Mouse (Mus musculus): Measurements from ENCODE around the gene Ubap2l.

The Ubap2l gene

DNA sequence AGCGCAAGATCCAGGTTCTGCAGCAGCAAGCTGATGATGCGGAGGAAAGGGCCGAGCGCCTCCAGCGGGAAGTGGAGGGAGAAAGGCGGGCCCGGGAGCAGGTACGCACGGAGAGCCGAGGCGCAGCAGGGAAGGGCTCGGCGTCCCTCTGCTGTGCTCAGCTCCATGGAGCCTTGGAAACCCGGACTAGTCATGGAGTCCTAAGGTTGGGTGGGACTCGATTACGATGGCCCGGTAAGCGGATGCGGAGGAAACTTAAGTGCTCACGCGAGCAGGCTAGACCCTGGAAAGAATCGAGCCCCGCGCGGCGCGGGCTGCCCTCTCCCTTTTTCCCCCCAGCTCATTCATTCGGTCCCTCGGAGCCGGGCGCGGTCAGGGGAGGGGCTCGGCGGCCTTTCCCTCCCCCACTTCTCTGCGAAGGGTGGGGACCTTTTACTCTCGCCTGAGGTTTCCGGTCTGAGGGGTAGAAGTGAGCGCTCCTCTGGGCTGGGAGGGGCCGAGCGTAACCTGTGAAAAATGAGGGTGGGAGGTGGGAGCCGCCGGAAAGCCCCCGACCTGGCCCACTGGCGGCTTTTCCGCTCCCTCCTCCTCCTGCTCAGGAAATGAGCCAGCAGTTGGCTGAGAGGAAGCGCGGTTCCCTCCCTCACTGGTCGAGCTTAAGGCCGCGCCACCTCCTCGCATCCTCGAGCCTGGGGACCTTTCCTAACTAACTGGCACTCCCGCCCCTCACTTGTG, 27.5 kb upstream of the Ubap2l start:
- POLR2A ChIA-PET = interaction anchor here (0.5 to 15.3 kb wide), 80 partner anchors 9 to 1804 kb away, joined by 3 to 400 read pairs (median 4); partner anchors contain the start of genes Hax1 (in 3 of the 4), Nup210l (in 3 of the 4), 4933434E20Rik (in 2 of the 4) and Gatad2b (in 2 of the 4)
- CTCF ChIA-PET = interaction anchor here in 2 of 4 experiments (0.6 to 3.7 kb wide), 13 partner anchors 8 to 577 kb away, joined by 3 to 21 read pairs (median 4); partner anchors contain the start of genes Atp8b2 (in 1 of the 2), Hax1 (in 1 of the 2) and Il6ra (in 1 of the 2)

DNA sequence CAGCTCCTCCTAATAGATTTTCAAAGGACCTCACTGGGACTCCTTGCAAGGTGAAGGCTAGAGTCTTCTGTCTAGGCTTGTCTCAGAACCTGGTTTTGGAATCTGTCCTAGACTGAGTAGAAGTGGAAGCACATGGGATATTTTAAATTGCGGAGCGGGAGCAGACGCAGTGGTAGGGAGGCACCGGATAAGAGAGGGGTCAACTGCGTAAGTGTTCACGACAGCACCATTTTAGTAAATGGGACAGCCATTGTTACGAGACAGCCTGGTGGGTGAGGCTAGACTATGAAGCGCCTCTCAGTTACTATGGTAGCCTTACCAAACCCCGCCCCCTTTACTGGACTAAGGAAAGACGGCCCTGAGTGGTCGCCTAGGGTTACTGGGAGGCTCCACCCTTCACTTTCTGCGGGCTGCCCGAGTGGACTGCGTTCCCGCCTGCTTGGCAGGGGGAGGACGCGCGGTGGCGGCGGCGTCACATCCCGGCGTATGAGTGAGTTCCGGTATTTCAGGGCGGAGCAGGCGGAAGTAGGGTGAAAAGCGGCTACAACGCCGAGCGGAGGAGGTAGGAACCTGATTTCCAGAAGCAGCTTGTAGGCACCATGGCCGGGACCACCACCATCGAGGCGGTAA, 26.8 kb upstream of the Ubap2l start:
- POLR2A ChIA-PET = interaction anchor here (0.5 to 15.3 kb wide), 69 partner anchors 9 to 661 kb away, joined by 3 to 400 read pairs (median 4); partner anchors contain the start of genes Hax1 (in 3 of the 4), 4933434E20Rik (in 2 of the 4), Gatad2b (in 2 of the 4) and Nup210l (in 2 of the 4)
- CTCF ChIA-PET = interaction anchor here (0.6 to 3.7 kb wide), 15 partner anchors 9 to 262 kb away, joined by 3 to 36 read pairs (median 4); partner anchors contain the start of genes Atp8b2 (in 1 of the 4), Hax1 (in 1 of the 4) and Il6ra (in 1 of the 4)

DNA sequence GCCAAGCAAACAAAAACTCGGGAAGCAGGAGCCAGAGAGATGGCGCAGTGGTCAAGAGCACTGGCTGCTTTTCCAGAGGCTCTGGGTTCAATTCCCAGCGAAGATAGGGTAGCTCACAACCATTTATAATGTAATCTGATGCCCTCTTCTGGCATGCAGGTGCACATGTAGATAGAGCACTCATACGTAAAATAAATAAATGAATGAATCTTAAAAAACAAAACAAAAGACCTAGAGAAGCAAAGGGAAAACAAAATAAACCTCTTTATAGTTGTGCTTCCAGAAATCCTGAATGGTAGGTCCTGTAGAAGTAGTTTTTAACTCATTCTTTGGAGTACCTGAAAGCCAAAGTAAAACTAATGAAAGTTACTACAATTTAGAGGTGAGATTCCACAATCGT, 25.8 kb upstream of the Ubap2l start:
- ChIA-PET POLR2A (interaction anchor here in 3 of 4 experiments (0.6 to 15.3 kb wide), 32 partner anchors 7 to 551 kb away, joined by 3 to 400 read pairs (median 8); partner anchors contain the start of genes 4933434E20Rik (in 3 of the 3), Hax1 (in 2 of the 3), Nup210l (in 2 of the 3) and Ubap2l (in 1 of the 3)), CTCF (interaction anchor here (0.9 to 3.7 kb wide), 12 partner anchors 12 to 261 kb away, joined by 3 to 36 read pairs (median 8); partner anchors contain the start of gene Atp8b2 (in 1 of the 4))

DNA sequence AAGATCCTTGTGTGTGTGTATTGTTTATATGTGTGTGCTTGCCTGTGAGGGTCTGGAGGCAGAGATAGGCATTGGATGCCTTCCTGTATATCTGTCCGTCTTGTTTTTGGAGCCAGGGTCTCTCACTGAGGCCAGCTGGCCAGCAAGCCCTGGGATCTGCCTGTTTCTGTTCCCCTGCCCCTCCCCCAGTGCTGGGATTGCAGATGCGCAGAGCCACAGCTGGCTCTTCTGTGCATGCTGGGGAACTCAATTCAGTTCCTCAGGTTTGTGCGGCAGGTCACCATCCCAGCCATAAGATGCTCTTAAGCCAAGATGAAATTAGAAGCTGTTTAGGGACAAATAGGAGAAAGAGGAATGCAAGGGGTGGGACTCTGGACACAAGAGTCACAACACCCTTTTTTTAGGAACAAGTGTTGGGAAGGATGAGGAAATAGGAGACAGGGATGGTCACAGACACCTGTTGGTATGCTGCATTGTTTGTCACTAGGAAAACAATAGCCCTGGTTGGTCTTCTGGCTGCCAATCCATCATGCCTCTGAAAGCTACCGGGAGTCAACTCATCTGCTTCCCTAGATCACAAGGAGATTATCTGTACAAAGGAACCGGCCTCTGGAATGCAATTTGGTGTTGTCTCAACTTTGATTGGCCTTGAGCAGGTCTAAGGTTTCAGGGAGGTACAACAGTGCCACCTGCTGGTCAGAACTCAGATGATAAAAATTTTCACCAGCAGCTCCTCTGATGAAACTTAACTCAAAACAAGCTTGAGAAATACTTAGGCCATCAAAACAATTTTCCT, 24.7 kb upstream of the Ubap2l start:
- ChIA-PET POLR2A (interaction anchor here (0.6 to 15.3 kb wide), 71 partner anchors 9 to 659 kb away, joined by 3 to 400 read pairs (median 4); partner anchors contain the start of genes 4933434E20Rik (in 3 of the 4), Hax1 (in 3 of the 4), Nup210l (in 2 of the 4) and Cks1b (in 1 of the 4)), CTCF (interaction anchor here (0.5 to 3.7 kb wide), 56 partner anchors 8 to 699 kb away, joined by 3 to 36 read pairs (median 4); partner anchors contain the start of genes Atp8b2 (in 1 of the 4), Hax1 (in 1 of the 4) and Il6ra (in 1 of the 4))

DNA sequence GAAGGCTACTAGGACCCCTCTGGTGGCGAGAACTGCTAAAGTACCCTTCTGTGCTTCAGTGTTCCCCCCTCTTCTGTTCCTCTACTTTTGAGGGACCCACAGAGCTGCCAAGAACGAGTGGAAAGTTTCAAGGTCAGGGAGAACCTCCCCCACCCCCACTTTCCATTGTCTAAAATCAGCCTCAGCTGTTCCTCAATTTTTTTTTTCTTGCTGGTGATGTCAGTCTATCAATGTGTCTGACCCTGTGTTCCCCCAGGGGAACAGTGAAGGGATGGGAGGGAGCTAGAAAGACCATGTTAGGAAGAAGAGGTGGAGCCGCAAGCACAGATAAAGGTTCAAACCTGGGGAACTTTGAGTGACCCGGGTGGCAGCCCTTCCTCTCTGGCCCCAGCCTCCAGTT, 19.9 kb upstream of the Ubap2l start, which contains the start of gene Tpm3:
Tpm3 (plus strand) TSS at position 356 of the 400 bp plus-strand sequence.
- ChIA-PET CTCF (interaction anchor here in 1 of 4 experiments (0.7 kb wide), 1 partner anchor 30 kb away, joined by 3 read pairs; no protein-coding TSS in a partner anchor), POLR2A (interaction anchor here in 3 of 4 experiments (0.7 to 1.6 kb wide), 5 partner anchors 10 to 585 kb away, joined by 3 to 7 read pairs (median 3); partner anchors contain the start of gene Hax1 (in 1 of the 3))

DNA sequence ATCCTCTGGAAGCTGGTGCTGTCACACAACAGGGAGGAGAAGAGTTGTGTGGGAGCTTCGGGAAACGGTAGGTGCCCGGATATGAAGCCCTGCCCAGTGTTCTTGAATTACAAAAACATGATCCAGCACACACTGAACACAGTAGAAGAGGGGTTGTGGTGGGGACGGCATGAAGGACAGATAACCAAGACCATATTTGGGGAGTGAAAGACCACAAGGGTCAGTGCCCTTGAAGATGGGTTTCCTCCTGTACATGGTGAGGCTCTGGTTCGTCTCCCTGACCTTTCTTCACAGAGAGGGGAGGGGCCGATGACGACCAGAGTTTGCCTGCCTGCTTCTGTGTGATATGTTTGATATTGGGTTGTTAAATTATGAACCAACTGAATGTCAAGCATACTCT, 17.3 kb upstream of the Ubap2l start:
- POLR2A ChIA-PET = interaction anchor here in 2 of 4 experiments (0.7 to 8.0 kb wide), 7 partner anchors 8 to 71 kb away, joined by 3 to 108 read pairs (median 4); partner anchors contain the start of gene Hax1 (in 2 of the 2)
- CTCF ChIA-PET = interaction anchor here in 1 of 4 experiments (1.5 kb wide), 1 partner anchor 8 kb away, joined by 7 read pairs; no protein-coding TSS in a partner anchor

DNA sequence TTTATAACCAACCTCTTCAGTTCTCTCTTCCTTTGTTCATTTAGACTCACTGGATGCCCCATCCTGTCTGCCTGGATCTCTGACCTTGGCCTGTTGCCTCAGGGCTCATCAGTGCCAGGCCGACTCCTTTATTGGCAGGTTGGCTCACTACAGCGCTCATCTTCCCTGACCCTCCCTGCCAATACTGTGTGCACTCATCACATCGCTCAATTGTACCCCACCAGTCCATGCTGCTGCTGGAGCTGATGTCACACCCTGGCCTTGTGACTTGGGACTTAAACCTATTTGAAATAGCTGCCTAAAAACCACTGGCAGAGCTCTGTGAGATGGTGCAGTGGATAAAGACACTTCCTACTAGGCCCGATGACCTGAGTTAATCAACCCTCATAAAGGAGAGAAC, 15.4 kb upstream of the Ubap2l start:
- CTCF ChIA-PET = interaction anchor here in 1 of 4 experiments (2.2 kb wide), 1 partner anchor 10 kb away, joined by 8 read pairs; no protein-coding TSS in a partner anchor
- POLR2A ChIA-PET = interaction anchor here in 2 of 4 experiments (1.1 to 8.0 kb wide), 3 partner anchors 10 to 70 kb away, joined by 3 to 108 read pairs (median 6); no protein-coding TSS in a partner anchor

DNA sequence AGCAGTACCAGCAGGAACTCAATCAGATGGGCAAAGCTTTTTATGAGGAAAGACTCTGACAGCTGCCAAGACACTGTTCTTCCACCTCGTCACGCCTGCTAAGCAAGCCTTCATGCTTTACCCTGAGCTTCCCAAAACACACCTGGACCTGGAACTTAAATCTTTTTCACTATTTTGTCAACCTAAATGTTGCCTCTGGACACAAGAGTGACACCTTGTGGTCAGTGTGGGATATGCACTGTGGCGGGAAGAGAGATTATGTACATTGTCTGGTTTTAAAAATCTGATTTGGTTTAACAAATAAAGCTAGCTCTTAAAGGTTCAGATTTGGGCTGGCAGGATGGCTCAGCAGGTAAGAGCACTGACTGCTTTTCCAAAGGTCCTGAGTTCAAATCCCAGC, 13.1 kb upstream of the Ubap2l start:
- ChIA-PET POLR2A (interaction anchor here (0.7 to 8.0 kb wide), 29 partner anchors 9 to 280 kb away, joined by 3 to 108 read pairs (median 4); partner anchors contain the start of genes Hax1 (in 3 of the 4), 4933434E20Rik (in 1 of the 4) and Ubap2l (in 1 of the 4)), CTCF (interaction anchor here (0.6 to 3.0 kb wide), 37 partner anchors 8 to 537 kb away, joined by 3 to 36 read pairs (median 4); partner anchors contain the start of genes Hax1 (in 1 of the 4) and Ube2q1 (in 1 of the 4))

DNA sequence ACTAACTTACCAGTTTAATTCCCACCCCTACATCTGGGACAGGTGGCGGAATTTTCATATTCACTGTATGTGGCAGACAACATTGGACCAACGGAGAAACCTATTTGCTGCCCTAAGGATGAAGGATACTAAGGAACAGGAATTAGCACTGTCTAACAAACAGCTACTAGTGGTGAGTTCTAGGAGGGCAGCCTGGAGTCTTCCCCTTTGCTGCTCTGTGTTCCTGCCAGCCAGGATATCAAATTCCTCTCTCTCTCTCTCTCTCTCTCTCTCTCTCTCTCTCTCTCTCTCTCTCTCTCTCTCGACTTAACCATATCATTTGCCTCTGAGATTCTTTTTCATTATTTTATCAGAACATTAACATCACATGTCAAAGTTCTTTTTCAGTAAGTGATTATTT, 12.0 kb upstream of the Ubap2l start:
- ChIA-PET CTCF (interaction anchor here (0.6 to 3.0 kb wide), 25 partner anchors 10 to 731 kb away, joined by 3 to 36 read pairs (median 4); partner anchors contain the start of gene Hax1 (in 1 of the 4)), POLR2A (interaction anchor here (0.6 to 8.0 kb wide), 28 partner anchors 8 to 670 kb away, joined by 3 to 108 read pairs (median 5); partner anchors contain the start of genes Hax1 (in 3 of the 4), 4933434E20Rik (in 1 of the 4) and Ubap2l (in 1 of the 4))

DNA sequence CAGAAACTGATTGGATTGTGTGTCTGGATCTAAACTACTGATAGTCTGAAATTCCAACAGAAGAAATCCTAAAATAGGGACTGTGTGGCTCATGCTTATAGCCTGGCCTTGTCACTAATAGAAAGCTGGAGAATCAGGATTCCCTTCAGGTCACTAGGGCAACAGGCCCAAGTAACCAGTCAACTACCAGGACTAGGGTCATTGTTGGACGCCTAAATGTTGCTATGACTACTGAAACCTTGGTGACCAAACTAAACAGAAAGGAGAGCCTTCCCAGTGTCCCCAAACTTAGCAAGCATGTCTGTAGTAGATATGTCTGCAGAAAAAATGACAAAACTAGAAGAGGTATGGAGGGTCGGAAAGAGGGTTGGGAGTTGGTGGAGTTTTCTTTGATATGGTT, 10.1 kb upstream of the Ubap2l start:
- CTCF ChIA-PET = interaction anchor here in 1 of 4 experiments (0.6 kb wide), 1 partner anchor 15 kb away, joined by 5 read pairs; no protein-coding TSS in a partner anchor
- POLR2A ChIA-PET = interaction anchor here (1.0 to 5.5 kb wide), 8 partner anchors 8 to 63 kb away, joined by 3 to 40 read pairs (median 6); partner anchors contain the start of genes Hax1 (in 1 of the 4), Tpm3 (in 1 of the 4) and Ubap2l (in 1 of the 4)

DNA sequence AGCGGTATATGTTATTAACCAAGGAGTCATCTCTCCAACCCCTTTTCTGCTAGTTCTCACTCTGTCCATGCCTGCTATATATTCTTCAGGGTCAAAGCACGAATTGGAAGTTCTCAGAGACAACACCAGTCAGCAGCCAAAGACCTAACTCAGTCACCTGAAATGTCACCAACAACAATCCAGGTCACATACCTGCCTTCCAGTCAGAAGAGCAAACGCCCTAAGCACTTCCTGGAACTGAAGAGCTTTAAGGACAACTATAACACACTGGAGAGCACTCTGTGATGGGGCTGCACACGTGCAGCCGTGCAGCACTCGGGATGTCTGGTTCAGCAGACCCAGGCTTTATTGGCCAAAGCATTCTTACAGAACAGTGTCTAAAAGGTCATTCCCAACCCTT, 9.1 kb upstream of the Ubap2l start:
- POLR2A ChIA-PET = interaction anchor here in 2 of 4 experiments (0.5 to 1.9 kb wide), 4 partner anchors 13 to 422 kb away, joined by 3 to 5 read pairs (median 4); no protein-coding TSS in a partner anchor
- CTCF ChIA-PET = no interaction called here

DNA sequence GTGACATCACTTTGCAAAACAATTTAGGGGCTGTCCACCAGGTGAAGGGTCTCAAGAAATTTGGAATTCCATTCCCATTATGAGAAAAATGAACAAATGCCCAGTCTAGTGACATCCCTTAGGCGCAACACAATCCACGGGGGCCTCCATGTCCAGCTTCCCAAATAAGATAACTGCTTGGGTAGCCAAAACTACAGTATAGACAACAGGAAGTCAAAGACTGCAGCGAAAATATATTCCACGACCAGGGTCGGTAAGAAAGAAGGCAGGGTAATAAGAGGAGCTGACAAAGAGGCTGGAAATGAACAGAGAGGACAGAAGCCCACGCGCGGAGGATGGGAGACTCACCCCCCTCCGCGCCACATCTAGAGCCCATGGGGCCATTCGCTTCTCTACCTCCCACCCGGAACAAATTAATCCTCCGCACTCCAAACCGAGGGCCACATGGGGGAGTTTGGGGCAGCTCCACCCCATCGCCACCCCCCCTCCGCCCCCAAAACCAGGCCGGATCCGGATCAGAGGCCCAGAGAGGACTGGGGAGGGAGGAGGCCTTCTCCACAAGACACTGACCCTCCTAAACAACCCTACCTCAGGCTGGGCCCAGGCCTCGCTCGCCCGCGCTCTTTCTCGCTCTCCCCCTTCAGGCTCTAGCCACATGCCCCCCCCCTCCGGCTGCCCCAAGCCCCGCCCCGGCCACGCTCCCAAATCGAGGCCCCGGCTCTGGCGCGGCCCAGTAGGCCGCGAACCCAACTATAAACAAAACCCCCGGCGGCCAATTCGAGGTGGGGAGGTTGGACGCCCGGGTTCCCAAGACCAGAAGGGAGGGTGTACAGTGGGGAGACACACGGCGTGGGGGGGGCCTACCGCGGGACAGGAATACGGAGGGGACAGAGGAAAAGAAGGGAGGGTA, 732 bp downstream of the Ubap2l start, which contains the start of gene 4933434E20Rik:
4933434E20Rik (plus strand) TSS at position 196 of the 910 bp plus-strand sequence.
- POLR2A ChIA-PET = interaction anchor here (0.6 to 3.7 kb wide), 33 partner anchors 10 to 1625 kb away, joined by 3 to 45 read pairs (median 4); partner anchors contain the start of genes Hax1 (in 2 of the 4), Rab13 (in 1 of the 4), Rps27 (in 1 of the 4) and Slc39a1 (in 1 of the 4)
- CTCF ChIA-PET = interaction anchor here in 1 of 4 experiments (0.7 kb wide), 1 partner anchor 1060 kb away, joined by 5 read pairs; no protein-coding TSS in a partner anchor

DNA sequence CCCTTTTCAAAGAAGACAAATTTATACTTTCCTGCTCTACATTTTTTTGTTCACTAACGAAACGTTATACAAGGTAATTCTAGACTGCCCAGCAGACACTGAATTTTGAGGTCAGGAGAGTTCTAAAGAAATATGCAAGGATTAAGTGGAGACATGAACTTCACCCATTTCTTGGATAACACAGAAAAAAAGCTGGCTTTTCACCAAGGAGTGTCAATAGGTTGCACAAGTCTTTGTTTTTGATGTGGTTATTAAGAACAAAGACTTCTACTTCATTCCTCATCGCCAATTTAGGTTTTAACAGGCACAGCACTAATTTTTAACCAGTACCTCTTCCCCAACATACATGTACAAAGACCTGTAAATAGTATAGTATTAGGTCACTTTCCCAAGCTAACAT, 2.7 kb downstream of the Ubap2l start:
- POLR2A ChIA-PET = interaction anchor here in 3 of 4 experiments (0.8 to 3.7 kb wide), 18 partner anchors 8 to 667 kb away, joined by 3 to 45 read pairs (median 4); partner anchors contain the start of genes Hax1 (in 2 of the 3) and Atp8b2 (in 1 of the 3)

DNA sequence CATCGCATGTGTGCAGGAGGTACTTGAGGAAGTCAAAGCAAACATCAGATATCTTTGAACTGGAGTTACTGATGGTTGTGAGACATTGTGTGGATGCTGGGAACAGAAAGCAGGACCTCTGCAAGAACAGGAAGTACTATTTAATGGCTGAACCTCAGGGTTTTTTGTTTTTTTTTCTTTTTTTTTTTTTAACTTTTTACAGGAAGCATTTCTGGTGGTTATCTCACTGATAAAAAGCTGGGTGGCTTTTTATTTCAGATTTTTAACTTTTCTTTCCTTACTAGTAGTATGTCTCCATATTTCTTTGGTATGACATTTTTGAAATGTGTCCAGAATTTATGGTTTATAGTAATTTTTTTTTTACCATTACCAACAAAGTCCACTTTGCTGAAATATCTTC, 16.2 kb downstream of the Ubap2l start:
- CTCF ChIA-PET = interaction anchor here in 3 of 4 experiments (0.6 to 1.0 kb wide), 5 partner anchors 19 to 83 kb away, joined by 3 to 4 read pairs (median 3); no protein-coding TSS in a partner anchor

More for the DNA sequence above, 2.7 kb downstream of the Ubap2l start:
- CTCF ChIA-PET = no interaction called here

DNA sequence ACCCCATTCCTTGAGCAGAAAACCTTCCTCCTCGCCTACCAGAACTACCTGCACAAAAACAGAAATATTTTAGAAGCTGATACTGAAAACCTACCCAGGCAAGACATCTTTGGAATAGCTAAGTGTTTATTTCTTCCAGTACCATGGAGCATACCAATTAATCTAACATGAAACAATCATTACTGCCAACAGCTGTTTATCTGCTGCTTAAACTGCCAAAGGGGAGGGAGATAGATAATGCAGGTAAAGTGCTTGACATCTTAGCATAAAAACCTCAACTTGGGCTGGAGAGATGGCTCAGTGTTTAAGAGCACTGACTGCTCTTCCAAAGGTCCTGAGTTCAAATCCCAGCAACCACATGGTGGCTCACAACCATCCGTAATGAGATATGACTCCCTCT, 17.8 kb downstream of the Ubap2l start:
- ChIA-PET CTCF (interaction anchor here in 1 of 4 experiments (1.4 kb wide), 1 partner anchor 31 kb away, joined by 6 read pairs; no protein-coding TSS in a partner anchor), POLR2A (interaction anchor here in 3 of 4 experiments (0.5 to 4.8 kb wide), 10 partner anchors 9 to 36 kb away, joined by 3 to 30 read pairs (median 5); partner anchors contain the start of genes Hax1 (in 2 of the 3) and 4933434E20Rik (in 1 of the 3))

More for the DNA sequence above, 16.2 kb downstream of the Ubap2l start:
- POLR2A ChIA-PET = interaction anchor here (0.6 to 4.8 kb wide), 10 partner anchors 9 to 1733 kb away, joined by 3 to 28 read pairs (median 4); partner anchors contain the start of gene Hax1 (in 1 of the 4)
